Mouse (Mus musculus): ENCODE measurements around the gene Fgfr2. TPM values are rescaled to one million over a fixed set of nuclear protein-coding genes. Genes with fewer than 3 reads are reported as not detected.
A peak's percentile ranks its signal among the peaks of the same experiment; 100 is the strongest.

Fgfr2 gene
- total RNA-seq, 2 experiments from 2014 or later, result 0.26 to 0.51 TPM

- ATAC-seq (ENCODE audit: poor library complexity, severe bottlenecking), result no peak
These were observed 2407.7 kb downstream of the Fgfr2 start for GRCm38 (mm10) chr7:130715467-130715866.

- no peak for ATAC-seq (ENCODE audit: poor library complexity, severe bottlenecking)
These were observed 2409.8 kb downstream of the Fgfr2 start for GRCm38 (mm10) chr7:130713319-130713718.

GRCm38 (mm10) chr7:130711851-130712250 is 2411.3 kb downstream of the Fgfr2 start:
- no peak for ATAC-seq (ENCODE audit: poor library complexity, severe bottlenecking)

- ATAC-seq (ENCODE audit: poor library complexity, severe bottlenecking), result no peak
These were observed 2413.5 kb downstream of the Fgfr2 start for GRCm38 (mm10) chr7:130709372-130710274.

DNA sequence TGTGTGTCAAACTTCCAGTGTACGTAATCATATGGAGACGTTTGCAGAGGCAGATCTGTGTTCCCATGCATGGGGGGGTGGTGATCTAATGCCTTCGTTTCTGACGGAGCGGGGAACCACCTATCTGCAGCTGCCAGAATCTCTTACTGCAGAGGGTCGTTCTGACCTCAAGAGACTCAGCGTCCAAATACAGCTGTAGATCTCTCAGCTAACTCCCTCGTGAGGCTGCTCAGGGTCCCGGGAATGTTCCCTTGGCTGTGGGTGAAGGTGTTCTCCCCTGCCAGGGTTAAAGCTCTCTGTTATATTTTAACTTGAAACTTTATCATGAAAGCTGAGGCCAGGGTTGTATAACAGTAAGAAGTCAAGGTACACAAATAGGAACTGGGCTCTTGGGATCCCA is 2414.2 kb downstream of the Fgfr2 start:
- no peak for ATAC-seq (ENCODE audit: poor library complexity, severe bottlenecking)

DNA sequence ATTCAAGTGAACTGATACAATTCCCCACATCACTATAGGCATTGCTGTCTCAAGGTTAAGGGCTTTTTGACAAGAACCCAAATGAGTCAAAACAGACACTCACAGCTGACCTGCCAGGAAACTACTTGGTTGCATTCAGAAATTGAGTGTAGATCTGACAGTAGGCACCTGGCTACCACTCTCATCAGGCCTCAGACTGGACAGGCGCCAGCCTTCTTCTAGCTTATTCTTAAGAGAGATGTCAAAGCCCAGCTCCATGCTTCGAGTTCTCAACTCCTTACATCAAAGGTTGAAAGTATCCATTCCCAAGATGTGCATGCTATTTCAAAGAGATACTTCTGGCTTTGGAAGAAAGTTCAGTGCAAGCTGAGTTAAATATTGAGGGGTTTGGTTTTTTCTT is 2417.9 kb downstream of the Fgfr2 start:
- no peak for ATAC-seq (ENCODE audit: poor library complexity, severe bottlenecking)

- ATAC-seq (ENCODE audit: poor library complexity, severe bottlenecking), result no peak
These were observed 2421.8 kb downstream of the Fgfr2 start for GRCm38 (mm10) chr7:130701336-130701735.

DNA sequence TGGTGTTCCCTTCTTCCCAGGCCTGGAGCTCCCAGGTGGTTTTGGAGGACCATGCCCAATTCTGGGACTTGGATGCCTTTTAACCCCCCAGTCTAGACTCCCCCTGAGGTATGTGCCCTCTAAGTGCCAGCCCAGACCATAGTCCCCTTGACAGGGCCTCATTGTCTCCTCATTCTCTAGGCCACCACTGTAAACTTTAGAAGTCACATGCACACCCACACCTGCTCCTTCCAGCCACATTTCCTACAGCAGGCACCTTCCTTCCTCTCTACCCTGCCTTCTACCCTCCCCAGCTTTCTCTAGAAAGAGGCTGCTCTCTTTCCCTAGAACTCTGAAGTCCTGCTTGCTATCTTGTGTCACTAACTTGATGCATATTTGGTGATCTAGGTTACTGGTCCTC is 2424.7 kb downstream of the Fgfr2 start:
- no peak for ATAC-seq (ENCODE audit: poor library complexity, severe bottlenecking)

DNA sequence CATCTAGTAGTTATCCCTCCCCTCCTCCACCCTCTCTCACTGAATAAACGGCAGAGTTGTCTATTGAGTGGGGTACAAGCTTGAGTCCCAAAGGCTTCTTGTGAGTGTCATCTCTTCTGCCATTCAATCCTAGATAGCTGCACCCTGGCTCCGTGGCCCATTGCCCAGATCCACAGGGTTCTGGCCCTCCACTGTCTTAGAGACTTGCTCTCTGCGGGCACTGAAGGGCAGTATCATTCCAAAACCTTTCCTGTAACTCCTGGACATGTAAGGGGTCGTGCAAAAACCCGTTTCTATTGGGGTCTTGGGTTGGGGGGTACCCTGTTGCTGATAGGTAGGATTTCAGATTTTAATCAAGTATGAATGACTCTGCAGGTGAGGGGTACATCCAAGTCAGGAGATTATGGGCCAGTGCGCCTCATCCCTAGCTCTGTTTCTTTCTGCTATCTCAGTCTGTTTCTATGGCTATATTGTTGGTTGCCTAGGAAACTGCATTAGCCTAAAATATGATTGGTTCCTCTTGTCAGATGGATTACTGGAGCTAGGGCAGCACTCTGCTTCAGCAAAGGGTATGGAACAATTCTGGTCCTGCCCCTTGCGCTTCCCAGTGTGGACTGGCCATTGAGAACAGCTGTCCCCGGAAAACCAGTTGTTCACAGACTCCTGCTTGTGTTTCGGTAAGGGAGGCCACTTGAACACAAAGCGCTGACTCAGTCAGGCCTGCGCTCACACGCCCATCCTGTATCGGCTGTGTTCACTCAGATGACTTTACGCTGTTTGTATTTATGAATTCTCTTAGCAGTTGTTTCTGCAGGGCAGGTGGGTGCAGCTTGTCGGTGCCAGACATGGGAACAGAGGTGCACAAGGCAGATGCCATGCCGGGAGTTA is 2426.6 kb downstream of the Fgfr2 start:
- no peak for ATAC-seq (ENCODE audit: poor library complexity, severe bottlenecking)

- no peak for ATAC-seq (ENCODE audit: poor library complexity, severe bottlenecking)
These were observed 2427.3 kb downstream of the Fgfr2 start for GRCm38 (mm10) chr7:130695669-130696338.

GRCm38 (mm10) chr7:130693800-130694193 is 2429.4 kb downstream of the Fgfr2 start:
- no peak for ATAC-seq (ENCODE audit: poor library complexity, severe bottlenecking)

- ATAC-seq (ENCODE audit: poor library complexity, severe bottlenecking), result no peak
These were observed 2430.0 kb downstream of the Fgfr2 start for GRCm38 (mm10) chr7:130692943-130693799.

DNA sequence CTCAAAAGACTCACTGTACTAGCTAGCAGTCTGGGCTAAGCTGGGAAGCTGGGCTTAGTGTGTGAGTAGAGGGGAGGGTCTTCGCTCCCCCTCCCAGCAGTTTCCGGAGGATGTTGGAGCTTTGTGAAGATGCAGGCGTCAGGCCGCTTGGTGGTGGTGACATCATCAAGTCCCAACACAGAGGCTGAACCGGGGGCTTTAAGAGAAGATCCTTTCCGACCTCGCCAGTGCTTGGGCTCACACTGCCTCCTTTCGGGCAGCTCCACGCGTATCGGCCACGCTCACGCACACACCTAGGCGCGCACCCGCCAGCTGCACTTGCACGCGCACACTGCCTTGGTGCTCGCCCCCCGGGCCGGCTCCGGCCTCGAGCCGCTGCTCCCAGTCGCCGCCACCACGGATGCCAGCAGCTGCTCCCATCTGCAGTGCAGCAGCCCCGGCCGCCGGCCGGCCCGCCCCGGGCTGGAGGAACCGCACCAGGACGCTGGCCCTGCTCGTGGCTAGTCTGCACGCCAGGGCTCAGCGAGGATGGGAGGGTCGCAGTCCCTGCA is 2430.7 kb downstream of the Fgfr2 start:
- ATAC-seq (ENCODE audit: poor library complexity, severe bottlenecking), result 0 out of 2 replicates have a peak, but pooled peaks have one; percentile 24

DNA sequence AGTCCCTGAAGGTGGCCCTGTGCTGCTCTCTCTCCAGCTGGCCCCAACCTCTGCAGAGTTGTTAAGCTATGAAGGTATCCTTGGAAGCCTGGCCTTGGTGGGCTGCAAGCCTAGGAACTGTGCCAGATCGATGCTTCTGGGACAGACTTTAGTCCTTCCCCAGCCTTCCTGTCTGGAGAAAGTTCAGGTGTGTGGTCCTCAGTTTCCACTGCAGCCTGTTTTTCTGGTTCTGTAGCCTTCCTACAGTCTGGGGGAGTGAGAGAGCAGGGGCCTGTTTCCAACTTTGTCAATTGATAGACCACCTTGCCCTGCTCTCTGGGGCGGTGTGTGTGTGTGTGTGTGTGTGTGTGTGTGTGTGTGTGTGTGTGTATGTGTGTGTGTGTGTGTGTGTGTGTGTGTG is 2431.2 kb downstream of the Fgfr2 start:
- ATAC-seq (ENCODE audit: poor library complexity, severe bottlenecking), result no peak

- no peak for ATAC-seq (ENCODE audit: poor library complexity, severe bottlenecking)
These were observed 2432.3 kb downstream of the Fgfr2 start for GRCm38 (mm10) chr7:130690869-130691268.

DNA sequence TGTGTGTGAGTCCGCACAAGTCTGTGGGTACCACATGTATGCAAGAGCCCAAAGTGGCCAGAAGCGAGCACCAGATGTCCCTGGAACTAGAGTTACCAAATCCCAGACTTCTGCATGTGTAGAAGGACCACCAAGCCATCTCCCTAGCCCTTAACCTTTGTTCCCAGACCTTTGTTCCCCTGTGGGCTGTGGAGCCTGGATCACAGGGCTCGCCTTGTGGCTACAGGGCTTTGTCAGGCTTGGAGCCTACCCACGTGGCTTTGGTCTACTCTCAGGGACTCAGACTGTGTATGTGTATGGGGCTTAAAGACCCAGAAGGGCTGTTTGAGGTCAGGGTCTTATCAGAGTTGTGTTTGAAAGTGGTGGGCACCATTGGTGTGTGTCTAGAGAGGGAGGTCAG is 2434.5 kb downstream of the Fgfr2 start:
- no peak for ATAC-seq (ENCODE audit: poor library complexity, severe bottlenecking)

GRCm38 (mm10) chr7:130681798-130682197 is 2441.4 kb downstream of the Fgfr2 start:
- ATAC-seq (ENCODE audit: poor library complexity, severe bottlenecking), result no peak

DNA sequence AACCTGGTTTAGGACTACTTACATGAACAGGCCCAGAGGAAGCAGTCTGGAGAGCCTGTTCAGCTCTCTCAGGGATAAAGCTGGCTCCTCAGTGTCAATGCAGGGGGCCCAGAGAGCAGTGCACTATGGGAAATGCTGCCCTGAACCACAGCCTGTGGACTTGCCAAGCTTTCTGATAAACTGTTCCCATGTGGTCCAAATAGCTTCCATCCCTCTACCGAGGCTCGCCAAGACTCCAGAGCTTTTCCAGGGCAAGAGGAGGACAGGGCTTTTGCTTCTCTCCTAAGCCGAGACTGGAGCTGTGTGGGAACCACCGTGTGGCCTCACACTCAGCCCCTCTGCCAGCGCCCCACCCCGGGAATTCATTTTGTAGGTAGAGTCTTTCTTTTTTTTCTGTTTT is 2444.7 kb downstream of the Fgfr2 start:
- ATAC-seq (ENCODE audit: poor library complexity, severe bottlenecking), result no peak

DNA sequence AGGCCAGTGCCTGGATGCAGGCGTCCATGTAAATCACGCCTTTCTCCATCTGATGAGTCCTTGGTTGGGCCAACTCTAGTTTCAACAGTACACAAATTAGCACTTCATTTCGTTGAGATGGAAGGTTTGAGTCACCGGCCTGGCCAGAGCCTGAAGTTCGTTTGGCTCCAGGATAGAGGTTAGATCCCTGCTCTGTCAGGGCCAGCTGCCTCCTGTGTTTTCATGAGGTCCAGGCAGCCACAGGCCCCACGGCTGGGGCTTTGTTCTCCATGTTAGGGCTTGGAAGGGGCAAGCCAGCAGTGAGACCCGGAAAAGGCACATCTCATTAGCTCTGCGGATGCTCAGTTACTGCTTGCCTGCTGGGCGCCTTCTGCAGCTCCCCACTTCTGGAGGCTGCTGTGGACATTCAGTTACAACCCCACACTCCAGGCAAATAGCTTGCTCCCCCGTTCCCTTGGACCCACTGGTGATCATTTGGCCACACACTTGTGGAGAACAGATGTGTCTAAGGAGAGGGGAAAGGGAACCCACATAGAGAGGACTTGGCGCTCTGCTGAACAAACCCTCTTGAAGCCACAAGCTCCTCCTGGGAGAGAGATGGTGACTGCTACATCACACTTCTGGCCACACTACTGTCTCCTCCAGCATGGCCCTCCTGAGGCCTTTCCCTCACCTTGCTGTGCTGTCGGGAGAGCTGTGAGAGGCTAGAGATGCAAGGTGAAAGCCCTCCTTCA is 2445.4 kb downstream of the Fgfr2 start:
- no peak for ATAC-seq (ENCODE audit: poor library complexity, severe bottlenecking)
